Mouse (Mus musculus) heart, embryonic 16.5 days (tissue): ENCODE results near the gene Smc1b. TPM values are rescaled to one million over a fixed set of nuclear protein-coding genes. Genes with fewer than 3 reads are reported as not detected.
"Not testable (repeated sequence)": the region's sequence is repeated elsewhere in the genome, so short reads cannot be mapped to it uniquely, and the experiment has no call there.

Experiments
- ATAC-seq: fragments of 200-750 bp; cut with Nextera tagmentation; replicated peaks from 2 replicates; pipeline ENCODE4 v1.8.0; 2017; ENCODE audit warnings: moderate number of reproducible peaks; ENCODE audit not compliant: insufficient read depth, low FRiP score; ENCODE audit errors: extremely low read depth
- H3K27ac ChIP-seq: fragments of 300-500 bp; sonication (generic); 2 replicates; pipeline ENCODE4 v1.5.1; 2014; ENCODE audit warnings: mild to moderate bottlenecking, low read length, control low read depth, moderate library complexity
- H3K27me3 ChIP-seq: fragments of 300-500 bp; sonication (generic); 2 replicates; pipeline ENCODE4 v1.6.1; 2014; ENCODE audit warnings: low read length, mixed read lengths; ENCODE audit not compliant: control insufficient read depth, insufficient read depth
- H3K36me3 ChIP-seq: fragments of 300-500 bp; sonication (generic); 2 replicates; pipeline ENCODE4 v1.6.1; 2014; ENCODE audit not compliant: control insufficient read depth, insufficient read depth
- H3K4me1 ChIP-seq: fragments of 300-500 bp; sonication (generic); 2 replicates; pipeline ENCODE4 v1.6.1; 2014; ENCODE audit warnings: low read length, mixed read lengths; ENCODE audit not compliant: control insufficient read depth, insufficient read depth
- H3K4me2 ChIP-seq: fragments of 300-500 bp; sonication (generic); 2 replicates; pipeline ENCODE4 v1.6.1; 2014; ENCODE audit warnings: low read depth, mild to moderate bottlenecking, control low read depth, low read length
- H3K4me3 ChIP-seq: fragments of 300-500 bp; sonication (generic); 2 replicates; pipeline ENCODE4 v1.5.1; 2014; ENCODE audit warnings: mild to moderate bottlenecking, control low read depth, low read length
- H3K9ac ChIP-seq: fragments of 300-500 bp; sonication (generic); 2 replicates; pipeline ENCODE4 v1.6.1; 2014; ENCODE audit warnings: low read length, control low read depth
- H3K9me3 ChIP-seq: fragments of 300-500 bp; sonication (generic); replicated peaks from 2 replicates; pipeline ENCODE4 v1.6.1; 2016; ENCODE audit warnings: low read length; ENCODE audit not compliant: control insufficient read depth
- WGBS: fragments of 180-500 bp; shearing (Covaris S2); extraction: QIAGEN DNeasy Blood & Tissue Kit; methylation state at CpG from one replicate; pipeline ENCODE4 v1.1.7; 2014; 5-methylcytosine and 5-hydroxymethylcytosine counted together
- polyA plus RNA-seq: library from polyadenylated mRNA; unstranded; fragments of >200 nt; fragmentation: Nextera tagmentation; extraction: Ambion mirVana; gene quantifications from 2 replicates; pipeline ENCODE4 v1.2.1, GENCODE M21; 2015

Gene Smc1b
- polyA plus RNA-seq, 1 experiment from 2014 or later, result 0.08 TPM

GRCm38 (mm10) chr15:85042361-85042954 is 89.3 kb downstream of the Smc1b start:
- Histone ChIP-seq H3K36me3 (peaks cover 8% of the 10 kb centered on the region; the same call in 1 of the 2 replicates), H3K4me3 (no peak overlapping the region), H3K27me3 (no peaks in the 10 kb centered on the region), H3K9me3 (no peaks in the 10 kb centered on the region), H3K9ac (peak overlapping the region; percentile 1; the same call in 1 of the 2 replicates), H3K27ac (peak overlapping the region; percentile 80), H3K4me2 (no peak overlapping the region), H3K4me1 (peaks cover 29% of the 10 kb centered on the region)
- ATAC-seq, result peak; percentile 80
- WGBS, result 14% methylated on average over 4 of the region's 4 CpGs

GRCm38 (mm10) chr15:85041546-85042225 is 90.1 kb downstream of the Smc1b start:
- WGBS, result 61% methylated on average over 10 of the region's 10 CpGs
- Histone ChIP-seq H3K4me1 (peaks cover 31% of the 10 kb centered on the region), H3K4me3 (no peak overlapping the region), H3K9me3 (no peaks in the 10 kb centered on the region), H3K27ac (peak overlapping the region; percentile 80), H3K36me3 (peaks cover 8% of the 10 kb centered on the region; the same call in 1 of the 2 replicates), H3K4me2 (no peak overlapping the region), H3K9ac (peak overlapping the region; percentile 10; the same call in 1 of the 2 replicates), H3K27me3 (no peaks in the 10 kb centered on the region)
- ATAC-seq, result no peak

GRCm38 (mm10) chr15:85037343-85037690 is 94.4 kb downstream of the Smc1b start:
- ATAC-seq, result no peak

GRCm38 (mm10) chr15:85036566-85037342 is 95.0 kb downstream of the Smc1b start:
- ATAC-seq, result peak; percentile 92
- H3K36me3 ChIP-seq, result no peaks in the 10 kb centered on the region
- H3K27ac ChIP-seq, result peak overlapping the region; percentile 70
- under 1% methylated on average over 73 of the region's 75 CpGs for WGBS
- no peaks in the 10 kb centered on the region for H3K27me3 ChIP-seq
- no peaks in the 10 kb centered on the region for H3K9me3 ChIP-seq
- peak overlapping the region; percentile 88 for H3K9ac ChIP-seq
- H3K4me3 ChIP-seq, result peak overlapping the region; percentile 79
- H3K4me2 ChIP-seq, result peak overlapping the region; percentile 87
- H3K4me1 ChIP-seq, result peaks cover 23% of the 10 kb centered on the region

More at GRCm38 (mm10) chr15:85037343-85037690, 94.4 kb downstream of the Smc1b start:
- Histone ChIP-seq H3K4me2 (peak overlapping the region; percentile 87), H3K36me3 (no peaks in the 10 kb centered on the region), H3K9me3 (no peaks in the 10 kb centered on the region), H3K4me1 (peaks cover 29% of the 10 kb centered on the region), H3K4me3 (peak overlapping the region; percentile 79), H3K27ac (peak overlapping the region; percentile 24), H3K9ac (peak overlapping the region; percentile 88), H3K27me3 (no peaks in the 10 kb centered on the region)
- WGBS, result 3% methylated on average over 8 of the region's 8 CpGs

- WGBS, result 34% methylated on average over 7 of the region's 7 CpGs
- not testable (repeated sequence) for H3K27me3 ChIP-seq, ATAC-seq, H3K4me3 ChIP-seq, H3K4me2 ChIP-seq, H3K27ac ChIP-seq, H3K9ac ChIP-seq, H3K9me3 ChIP-seq, H3K36me3 ChIP-seq
- peaks cover 12% of the 10 kb centered on the region for H3K4me1 ChIP-seq
Observed at GRCm38 (mm10) chr15:85033916-85034315, 97.8 kb downstream of the Smc1b start.

- Histone ChIP-seq H3K4me1 (peaks cover 5% of the 10 kb centered on the region; the same call in 1 of the 2 replicates), H3K9me3 (no peaks in the 10 kb centered on the region), H3K27ac (no peak overlapping the region), H3K4me3 (no peak overlapping the region), H3K9ac (no peak overlapping the region), H3K27me3 (no peaks in the 10 kb centered on the region), H3K4me2 (no peak overlapping the region), H3K36me3 (no peaks in the 10 kb centered on the region)
- WGBS, result 40% methylated on average over 3 of the region's 3 CpGs
- ATAC-seq, result no peak
Observed at GRCm38 (mm10) chr15:85031866-85032265, 99.9 kb downstream of the Smc1b start.

- H3K36me3 ChIP-seq, H3K4me3 ChIP-seq, H3K9me3 ChIP-seq, H3K27me3 ChIP-seq, H3K27ac ChIP-seq, H3K4me2 ChIP-seq, H3K9ac ChIP-seq, H3K4me1 ChIP-seq, ATAC-seq: not testable (repeated sequence)
- 33% methylated on average over 1 of the region's 1 CpGs for WGBS
Observed at GRCm38 (mm10) chr15:85030643-85031042, 101.1 kb downstream of the Smc1b start.

- WGBS, result 45% methylated on average over 1 of the region's 1 CpGs
- not testable (repeated sequence) for H3K36me3 ChIP-seq, ATAC-seq, H3K9ac ChIP-seq, H3K27ac ChIP-seq, H3K4me3 ChIP-seq, H3K9me3 ChIP-seq, H3K27me3 ChIP-seq, H3K4me1 ChIP-seq, H3K4me2 ChIP-seq
Observed at GRCm38 (mm10) chr15:85028648-85029047, 103.1 kb downstream of the Smc1b start, which contains the start of gene Fam118a. Gene Fam118a (plus strand): TSS chr15:85028948.

- H3K9ac ChIP-seq, result no peak overlapping the region
- H3K4me3 ChIP-seq, result no peak overlapping the region
- no peak for ATAC-seq
- no peak overlapping the region for H3K27ac ChIP-seq
- no peak overlapping the region for H3K4me2 ChIP-seq
- H3K36me3 ChIP-seq, result no peaks in the 10 kb centered on the region
- H3K9me3 ChIP-seq, result no peaks in the 10 kb centered on the region
- no peaks in the 10 kb centered on the region for H3K27me3 ChIP-seq
- 60% methylated on average over 4 of the region's 4 CpGs for WGBS
- H3K4me1 ChIP-seq, result no peaks in the 10 kb centered on the region; the same call in 1 of the 2 replicates
Observed at GRCm38 (mm10) chr15:85027740-85028139, 104.0 kb downstream of the Smc1b start.
